Mouse (Mus musculus) layer of hippocampus, postnatal 14 days (tissue): ENCODE measurements at regions not wholly inside any gene's neighbourhood (a gene's known extent, or its start where the extent isn't known, plus 50 kb on each side); places are given as distances from the start of the nearest gene placed in this dataset.

Experiments used
- DNase-seq, 2 experiments: peaks; one replicate each; pipeline ENCODE4 v3.0.0; 2021 to 2022; ENCODE audit warnings: low spot score in 2 of 2, mixed read lengths in 1 of 2
- microRNA-seq, 2 experiments: library from miRNA; unstranded; fragments of <30 nt; microRNA quantifications; one replicate each; pipeline ENCODE4 v1.2.0; 2021

DNA sequence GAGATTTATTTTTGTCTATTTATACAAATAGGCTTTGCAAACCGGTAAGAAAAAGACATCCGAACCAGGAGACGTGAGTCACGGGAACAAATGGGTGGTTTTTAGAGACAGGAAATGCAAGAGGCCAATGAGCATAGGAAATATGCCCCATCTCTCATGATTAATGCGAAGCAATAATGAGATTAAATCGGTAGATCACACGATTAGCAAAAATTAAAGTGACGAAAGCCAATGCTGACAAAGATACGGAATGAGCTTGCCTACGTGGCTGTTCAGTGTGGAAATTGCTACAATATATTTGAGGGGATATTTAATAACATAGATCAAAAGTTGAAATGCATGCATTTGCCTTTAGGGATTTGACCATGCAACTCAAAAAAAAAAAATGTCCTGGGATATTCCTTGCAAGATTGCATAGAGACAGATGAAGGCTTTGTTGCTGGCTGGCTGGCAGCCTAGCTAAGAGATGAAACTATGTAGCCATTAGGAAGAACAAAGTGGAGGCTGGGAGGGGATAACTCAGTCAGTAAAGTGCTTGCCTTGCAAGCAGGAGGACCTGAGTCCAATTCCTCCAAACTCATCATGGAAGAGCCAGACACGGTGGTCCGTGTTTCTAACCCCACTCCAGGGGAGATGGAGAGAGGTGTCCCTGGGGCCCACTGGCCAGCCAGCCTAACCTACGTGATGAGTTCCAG, 60.2 kb upstream of the Unc5b start:
- DNase-seq = no peak

DNA sequence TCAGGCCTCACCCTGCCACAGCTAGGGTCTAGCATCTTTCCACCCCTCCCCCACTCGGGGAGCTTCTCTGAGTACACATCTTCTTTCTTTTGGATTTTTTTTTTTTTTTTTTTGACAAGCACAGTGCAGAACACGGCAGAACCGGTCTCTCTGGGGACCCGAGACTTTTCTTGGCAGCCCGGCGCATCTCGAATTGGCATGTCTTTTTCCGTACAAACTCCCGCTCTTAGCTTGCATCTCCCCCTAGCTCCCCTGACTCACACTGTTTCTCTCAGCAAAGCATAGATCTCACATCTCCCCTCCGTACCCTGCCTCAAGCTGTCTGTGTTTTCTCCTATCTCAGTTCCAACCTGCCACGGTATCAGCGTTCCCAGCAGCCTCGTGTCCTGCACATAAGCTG, 58.4 kb upstream of the Unc5b start:
- DNase-seq = peak in 1 of 2 experiments; percentile 30

GRCm38 (mm10) chr10:60888541-60888940, 57.2 kb upstream of the Unc5b start:
- DNase-seq = no peak

DNA sequence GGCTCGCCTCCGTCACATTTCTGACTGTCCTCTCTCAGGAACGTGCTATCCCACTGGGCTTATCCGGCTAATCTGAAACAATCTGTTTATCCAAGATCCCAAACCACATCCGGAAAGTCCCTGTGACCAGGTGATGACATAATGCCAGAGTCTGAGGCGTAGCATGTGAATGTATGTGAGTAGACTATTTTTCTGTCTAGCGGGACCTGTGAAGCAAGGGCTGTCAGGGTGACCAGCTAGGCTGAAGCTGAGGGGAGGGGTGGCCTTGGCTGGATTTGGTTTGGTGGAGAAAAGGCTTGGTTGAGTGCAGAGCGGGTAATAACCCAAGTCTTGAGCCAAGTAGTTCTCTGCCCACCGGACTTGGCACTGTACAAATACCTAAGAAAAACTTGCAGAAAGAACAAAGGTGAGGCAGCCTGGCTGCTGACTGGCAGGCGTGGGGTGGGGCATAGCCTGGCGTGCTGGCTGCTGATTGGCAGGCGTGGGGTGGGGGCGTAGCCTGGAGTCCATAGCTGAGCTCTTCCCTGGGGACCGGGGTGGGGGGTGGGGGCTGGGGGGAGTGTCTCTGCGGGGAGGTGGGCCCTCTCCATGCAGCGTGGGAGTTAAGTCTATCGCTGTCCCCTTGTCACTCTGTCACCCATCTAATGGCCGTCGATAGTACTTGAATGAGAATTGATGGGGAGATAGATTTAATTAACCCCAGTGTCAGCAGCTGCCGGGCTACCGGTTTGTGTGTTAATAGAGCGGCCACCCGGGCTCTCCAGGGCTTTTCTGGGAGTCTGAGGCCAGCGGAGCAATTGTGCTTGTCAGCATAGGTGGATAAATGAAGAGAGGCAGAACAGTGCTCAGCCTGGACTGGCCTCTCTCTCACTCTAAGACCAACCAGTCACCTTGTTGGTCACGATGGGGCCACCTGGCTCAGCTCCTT, 54.2 kb upstream of the Unc5b start:
- DNase-seq = no peak

- DNase-seq = no peak
Observed at GRCm38 (mm10) chr10:60884806-60885205, 53.4 kb upstream of the Unc5b start.

Small RNA genes lying in the stretch of these regions (microRNA-seq; reads per million reads assigned to microRNA genes)
- gene Mir466j (0 reads per million in 2 experiments), gene Mir6408 (0 reads per million in 2 experiments)
